Comparison of ENCODE assay signal across 8 mouse cellular contexts in the genomic region with DNA sequence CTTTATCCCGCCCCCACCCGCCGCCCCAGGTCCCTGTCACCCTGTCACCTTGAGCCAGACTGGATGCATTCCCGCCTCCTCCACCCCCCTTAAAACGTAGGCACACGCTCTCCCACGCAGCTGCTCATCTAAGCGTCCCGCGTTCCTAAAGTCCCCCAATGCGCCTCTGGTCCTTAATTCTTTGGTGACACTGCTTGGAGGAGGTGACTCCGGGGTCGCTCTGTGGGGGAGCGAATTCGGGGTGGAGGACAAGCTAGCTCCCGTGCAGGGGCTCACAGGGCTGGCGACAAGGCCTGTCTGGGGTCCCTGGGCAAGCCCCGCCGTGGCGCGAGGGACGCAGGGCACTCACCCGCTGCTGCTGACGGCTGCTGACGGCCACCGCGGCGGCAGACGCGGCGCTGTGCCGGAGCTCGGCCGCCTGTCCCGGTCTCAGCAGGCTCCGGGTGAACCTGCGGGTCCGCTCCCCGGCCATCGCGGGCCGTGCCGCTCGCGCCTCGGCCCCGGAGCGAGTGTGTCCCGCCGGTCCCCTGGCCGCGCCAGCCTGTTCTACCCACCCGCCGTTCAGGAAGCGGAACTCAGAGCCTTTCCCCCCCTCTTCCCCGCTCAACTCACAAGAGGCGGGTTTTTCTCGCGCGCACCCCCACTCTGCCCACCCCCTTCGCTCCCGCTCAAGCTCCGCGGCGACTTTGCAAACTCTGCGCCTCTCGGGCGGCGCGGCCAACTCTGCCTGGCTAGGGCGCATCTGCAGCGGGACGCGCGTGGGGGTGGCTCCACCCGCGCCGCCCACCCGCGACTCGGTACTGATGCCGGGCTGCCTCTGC. TPM values are rescaled to one million over a fixed set of nuclear protein-coding genes. Genes with fewer than 3 reads are reported as not detected.
DNase-seq lines count a peak whose midpoint lies in the region; ATAC-seq and TF ChIP-seq lines count a peak whose summit lies in the region.

A gene (minus strand): TSS at position 551 of the 821 bp plus-strand sequence.

- H3K4me3 ChIP-seq in gastrocnemius, adult 2 months = peak within 1 kb of the TSS; percentile 78
- peak within 1 kb of the TSS; percentile 79 for H3K4me3 ChIP-seq in cortical plate, adult 2 months (ENCODE audit: insufficient read depth, low read length)
- peak within 1 kb of the TSS; percentile 45 for H3K4me3 ChIP-seq in intestine, postnatal 0 days (ENCODE audit: low read depth, low read length)
- peak within 1 kb of the TSS; percentile 63 for H3K4me3 ChIP-seq in limb, embryonic 14.5 days (replicated peaks; ENCODE audit: low read length)
- H3K4me3 ChIP-seq in midbrain, embryonic 16.5 days (ENCODE audit: low read depth, low read length) = peak within 1 kb of the TSS; percentile 66

- no peak for TF ChIP-seq POLR2A in cortical plate, adult 2 months (IDR thresholded peaks at IDR 0.05; ENCODE audit: extremely low read depth, insufficient read depth, low read length)
- no peak for TF ChIP-seq POLR2A in limb, embryonic 14.5 days (IDR thresholded peaks at IDR 0.05; ENCODE audit: borderline replicate concordance, extremely low read depth, insufficient read depth, insufficient read length)

- H3K36me3 ChIP-seq in intestine, postnatal 0 days (ENCODE audit: control insufficient read depth, insufficient read depth) = no peaks in the 10 kb centered on the region
- H3K36me3 ChIP-seq in limb, embryonic 14.5 days (ENCODE audit: control insufficient read depth, insufficient read depth, low read length) = no peaks in the 10 kb centered on the region
- H3K36me3 ChIP-seq in midbrain, embryonic 16.5 days (ENCODE audit: control insufficient read depth, insufficient read depth, low read length) = no peaks in the 10 kb centered on the region

- intact Hi-C loops in gastrocnemius, adult 2 months (cut with DNase I) = no loop called here

- peak within 1 kb of the TSS; percentile 70 for H3K4me2 ChIP-seq in intestine, postnatal 0 days (replicated peaks; ENCODE audit: low read depth)
- H3K4me2 ChIP-seq in limb, embryonic 14.5 days (replicated peaks; ENCODE audit: low read depth, low read length, severe bottlenecking) = peak within 1 kb of the TSS; percentile 89
- peak within 1 kb of the TSS; percentile 76 for H3K4me2 ChIP-seq in midbrain, embryonic 16.5 days (ENCODE audit: low read length)

- ATAC-seq in intestine, postnatal 0 days = no peak
- peak; percentile 71 for ATAC-seq in limb, embryonic 14.5 days (ENCODE audit: low FRiP score, low read depth)
- peak; percentile 84 for ATAC-seq in midbrain, embryonic 16.5 days

- H3K9ac ChIP-seq in intestine, postnatal 0 days (ENCODE audit: low read depth, low read length) = no peak within 1 kb of the TSS
- H3K9ac ChIP-seq in limb, embryonic 14.5 days (ENCODE audit: low read depth, low read length, severe bottlenecking) = peak within 1 kb of the TSS; percentile 63
- H3K9ac ChIP-seq in midbrain, embryonic 16.5 days (ENCODE audit: low read depth, low read length) = peak within 1 kb of the TSS; percentile 76

- peak; percentile 50 for DNase-seq in gastrocnemius, adult 2 months
- DNase-seq in gastrocnemius, adult 18-20 months (ENCODE audit: low spot score) = no peak
- DNase-seq in gastrocnemius, postnatal 4 days (ENCODE audit: low spot score in 2 of 2) = peak; percentile 39 to 69
- no peak for DNase-seq in limb, embryonic 14.5 days (ENCODE audit: low spot score)
- DNase-seq in spleen, postnatal 14 days (ENCODE audit: low spot score in 2 of 2) = peak; percentile 42 to 43

- H3K4me1 ChIP-seq in cortical plate, adult 2 months (ENCODE audit: control insufficient read depth, insufficient read depth, low read length) = no peaks in the 10 kb centered on the region
- no peaks in the 10 kb centered on the region for H3K4me1 ChIP-seq in intestine, postnatal 0 days (replicated peaks; ENCODE audit: control insufficient read depth, insufficient read depth, low read length)
- peaks cover 10% of the 10 kb centered on the region; the same call in 1 of the 2 replicates for H3K4me1 ChIP-seq in limb, embryonic 14.5 days (ENCODE audit: control insufficient read depth, insufficient read depth, low read length)
- peaks cover 7% of the 10 kb centered on the region; the same call in 1 of the 2 replicates for H3K4me1 ChIP-seq in midbrain, embryonic 16.5 days (ENCODE audit: control insufficient read depth, insufficient read depth, low read length)

- peaks cover 20% of the 10 kb centered on the region; the same call in 1 of the 2 replicates for H3K27me3 ChIP-seq in intestine, postnatal 0 days (replicated peaks; ENCODE audit: control insufficient read depth, insufficient read depth, low read length)
- peaks cover 13% of the 10 kb centered on the region; the same call in 1 of the 2 replicates for H3K27me3 ChIP-seq in limb, embryonic 14.5 days (ENCODE audit: control insufficient read depth, insufficient read depth, low read length)
- H3K27me3 ChIP-seq in midbrain, embryonic 16.5 days (ENCODE audit: control insufficient read depth, insufficient read depth, low read depth, low read length) = 0 out of 2 replicates have a peak, but pooled peaks cover 2% of the 10 kb centered on the region

- WGBS in intestine, postnatal 0 days = under 1% methylated on average over 73 of the region's 82 CpGs
- WGBS in limb, embryonic 14.5 days = under 1% methylated on average over 58 of the region's 82 CpGs
- WGBS in midbrain, embryonic 16.5 days = under 1% methylated on average over 80 of the region's 82 CpGs

- no peak within 1 kb of the TSS for H3K27ac ChIP-seq in gastrocnemius, adult 2 months
- peak within 1 kb of the TSS; percentile 91 for H3K27ac ChIP-seq in cortical plate, adult 2 months (ENCODE audit: insufficient read depth, low read length)
- no peak within 1 kb of the TSS for H3K27ac ChIP-seq in intestine, postnatal 0 days (ENCODE audit: low read depth, low read length)
- H3K27ac ChIP-seq in limb, embryonic 14.5 days (replicated peaks; ENCODE audit: low read depth, low read length) = no peak within 1 kb of the TSS
- H3K27ac ChIP-seq in midbrain, embryonic 16.5 days (ENCODE audit: low read length) = peak within 1 kb of the TSS; percentile 64

- TF ChIP-seq CTCF in gastrocnemius, adult 2 months (IDR thresholded peaks at IDR 0.05) = no peak
- no peak for TF ChIP-seq CTCF in cortical plate, adult 2 months (IDR thresholded peaks at IDR 0.05; ENCODE audit: extremely low read depth, insufficient read depth, low read length)
- TF ChIP-seq CTCF in intestine, postnatal 0 days (IDR thresholded peaks at IDR 0.05; ENCODE audit: low read depth) = no peak

- H3K9me3 ChIP-seq in intestine, postnatal 0 days (ENCODE audit: control insufficient read depth) = no peaks in the 10 kb centered on the region
- H3K9me3 ChIP-seq in limb, embryonic 14.5 days (ENCODE audit: control insufficient read depth, low read length) = no peaks in the 10 kb centered on the region
- H3K9me3 ChIP-seq in midbrain, embryonic 16.5 days (replicated peaks; ENCODE audit: control insufficient read depth, low read length, poor library complexity, severe bottlenecking) = no peaks in the 10 kb centered on the region

RNA-seq across cellular contexts. Expression of the gene that starts here (rescaled TPM):
- total RNA-seq in gastrocnemius, adult 2 months (2021) = 1 to 10 TPM; 2.6 to 3.0 TPM
- total RNA-seq in gastrocnemius, adult 18-20 months (2021) = 1 to 10 TPM; 2.4 to 2.5 TPM
- polyA plus RNA-seq in cortical plate, adult 2 months (2012; rRNA removed) = 23.3 and 23.8 TPM in 2 replicates
- 10 to 100 TPM; 24.4 to 27.2 TPM for total RNA-seq in gastrocnemius, postnatal 4 days (2021)
- 2.1 and 2.5 TPM in 2 replicates for polyA plus RNA-seq in intestine, postnatal 0 days (2015; fragmentation: Nextera tagmentation; extraction: Ambion mirVana)
- polyA plus RNA-seq in limb, embryonic 14.5 days (2012; rRNA removed) = 8.1 and 9.1 TPM in 2 replicates
- 7.2 and 8.2 TPM in 2 replicates for polyA plus RNA-seq in limb, embryonic 14.5 days (2014; fragmentation: Nextera tagmentation; extraction: Ambion mirVana)
- polyA plus RNA-seq in midbrain, embryonic 16.5 days (2015; fragmentation: Nextera tagmentation; extraction: Ambion mirVana) = 3.8 and 4.0 TPM in 2 replicates

Comparison
In these comparisons a context has a peak if more than half of its experiments do, and no peak if none do; other contexts are left out.
1. RNA of the gene that starts here (total RNA-seq): 24.4 to 27.2 TPM in gastrocnemius, postnatal 4 days; 2.6 to 3.0 TPM in gastrocnemius, adult 2 months and 2.4 to 2.5 TPM in gastrocnemius, adult 18-20 months; every median in the first group is over 4 times any median in the second.
2. DNase-seq: peak in gastrocnemius, adult 2 months (single experiment), gastrocnemius, postnatal 4 days (2 of 2) and spleen, postnatal 14 days (2 of 2); none in gastrocnemius, adult 18-20 months (single experiment) and limb, embryonic 14.5 days (single experiment).
3. H3K27ac ChIP-seq: peak in cortical plate, adult 2 months (single experiment) and midbrain, embryonic 16.5 days (single experiment); none in gastrocnemius, adult 2 months (single experiment), intestine, postnatal 0 days (single experiment) and limb, embryonic 14.5 days (single experiment).
4. Peak in every context shown above with its lines, with median percentiles within 50 percentile points of each other: H3K4me3 ChIP-seq and H3K4me2 ChIP-seq.